Mouse (Mus musculus) ES-Bruce4 (cell line): ENCODE measurements around the gene Palm3.

Source experiments
- CTCF ChIP-seq: IDR thresholded peaks from one replicate; pipeline ENCODE4 v1.8.1; 2011; ENCODE audit warnings: low read depth, low read length
- POLR2A ChIP-seq: IDR thresholded peaks from one replicate; pipeline ENCODE4 v1.8.1; 2011; ENCODE audit warnings: low read length; ENCODE audit not compliant: insufficient read depth

DNA sequence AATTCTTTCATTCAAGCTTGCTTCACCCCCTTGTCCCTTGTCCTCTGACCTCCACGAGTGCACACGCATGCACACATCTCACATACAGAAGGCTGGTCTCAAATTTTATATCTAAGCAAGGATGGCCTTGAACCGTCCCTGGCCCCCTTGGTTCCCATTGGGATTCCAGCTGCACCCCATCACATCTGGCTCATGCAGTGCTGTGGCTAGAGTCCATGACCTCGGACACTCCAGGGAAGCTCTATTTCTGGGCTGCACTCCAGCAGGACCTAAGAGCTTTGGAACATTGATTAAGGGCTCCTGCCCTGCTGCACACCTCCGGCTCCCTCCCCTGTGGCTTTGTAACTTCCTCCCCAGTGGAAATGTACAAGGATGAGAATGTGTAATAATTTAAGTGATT lies 16.7 kb downstream of the Palm3 start:
- TF ChIP-seq POLR2A (no peak), CTCF (no peak)
